Mouse (Mus musculus): ENCODE results near the gene Hist2h2aa1. TPM values are rescaled to one million over a fixed set of nuclear protein-coding genes. Genes with fewer than 3 reads are reported as not detected.
"Not testable (repeated sequence)": the region's sequence is repeated elsewhere in the genome, so short reads cannot be mapped to it uniquely, and the experiment has no call there.

Gene Hist2h2aa1
- polyA plus RNA-seq, 1 experiment from 2014 or later = 33.5 TPM

- peak overlapping the region; percentile 49 for H3K4me2 ChIP-seq (ENCODE audit: low read length)
- H3K9me3 ChIP-seq (replicated peaks; ENCODE audit: low read length) = no peaks in the 10 kb centered on the region
- DNase-seq (ENCODE audit: low spot score) (peak; percentile 38), ATAC-seq (replicated peaks; ENCODE audit: low FRiP score, low read depth) (no peak)
- no peaks in the 10 kb centered on the region for H3K36me3 ChIP-seq (ENCODE audit: insufficient read depth, low read length)
- no peak for TF ChIP-seq CTCF (IDR thresholded peaks at IDR 0.05; ENCODE audit: low read depth)
- 0 out of 2 replicates have a peak overlapping the region, but pooled peaks have one; percentile 10 for H3K27ac ChIP-seq
- 12% methylated on average over 7 of the region's 7 CpGs for WGBS
- no peaks in the 10 kb centered on the region for H3K27me3 ChIP-seq (ENCODE audit: insufficient read depth, low read length)
- peak overlapping the region; percentile 31 for H3K4me3 ChIP-seq (replicated peaks; ENCODE audit: low read depth, low read length)
- peaks cover 7% of the 10 kb centered on the region for H3K4me1 ChIP-seq (replicated peaks; ENCODE audit: insufficient read depth, low read length)
- peak overlapping the region; percentile 58 for H3K9ac ChIP-seq (ENCODE audit: low read depth, low read length)
These were observed 7.9 kb upstream of the Hist2h2aa1 start for GRCm38 (mm10) chr3:96237335-96237903.

GRCm38 (mm10) chr3:96237904-96238511 lies 7.3 kb upstream of the Hist2h2aa1 start:
- Histone ChIP-seq H3K9ac (ENCODE audit: low read depth, low read length) (peak overlapping the region; percentile 58), H3K4me3 (replicated peaks; ENCODE audit: low read depth, low read length) (peak overlapping the region; percentile 31), H3K36me3 (ENCODE audit: insufficient read depth, low read length) (no peaks in the 10 kb centered on the region), H3K4me1 (replicated peaks; ENCODE audit: insufficient read depth, low read length) (peaks cover 7% of the 10 kb centered on the region), H3K4me2 (ENCODE audit: low read length) (peak overlapping the region; percentile 49), H3K9me3 (replicated peaks; ENCODE audit: low read length) (no peaks in the 10 kb centered on the region), H3K27me3 (ENCODE audit: insufficient read depth, low read length) (no peaks in the 10 kb centered on the region), H3K27ac (0 out of 2 replicates have a peak overlapping the region, but pooled peaks have one; percentile 19)
- DNase-seq (ENCODE audit: low spot score) (peak; percentile 36), ATAC-seq (replicated peaks; ENCODE audit: low FRiP score, low read depth) (no peak)
- no peak for TF ChIP-seq CTCF (IDR thresholded peaks at IDR 0.05; ENCODE audit: low read depth)
- WGBS = 3% methylated on average over 12 of the region's 12 CpGs

- Histone ChIP-seq H3K4me1 (replicated peaks; ENCODE audit: insufficient read depth, low read length) (peaks cover 15% of the 10 kb centered on the region), H3K4me3 (replicated peaks; ENCODE audit: low read depth, low read length) (peak within 1 kb of the TSS; percentile 31), H3K27ac (peak within 1 kb of the TSS; percentile 82), H3K9ac (ENCODE audit: low read depth, low read length) (peak within 1 kb of the TSS; percentile 58), H3K4me2 (ENCODE audit: low read length) (peak within 1 kb of the TSS; percentile 49)
- DNase-seq (ENCODE audit: low spot score); H3K27me3 ChIP-seq (ENCODE audit: insufficient read depth, low read length); H3K9me3 ChIP-seq (replicated peaks; ENCODE audit: low read length); H3K36me3 ChIP-seq (ENCODE audit: insufficient read depth, low read length): not testable (repeated sequence)
- 1% methylated on average over 16 of the region's 68 CpGs for WGBS
- peak; percentile 92 for ATAC-seq (replicated peaks; ENCODE audit: low FRiP score, low read depth)
These were observed 6.1 kb upstream of the Hist2h2aa1 start, which contains the start of gene Hist2h3c2 for GRCm38 (mm10) chr3:96238954-96239793. Gene Hist2h3c2, minus strand, starts transcription at chr3:96239127.

GRCm38 (mm10) chr3:96239949-96240798 lies 5.1 kb upstream of the Hist2h2aa1 start, which contains the start of gene Hist2h2aa2:
Gene Hist2h2aa2, minus strand, starts transcription at chr3:96240276.
- H3K4me3 ChIP-seq (replicated peaks; ENCODE audit: low read depth, low read length) = 0 out of 2 replicates have a peak within 1 kb of the TSS, but pooled peaks have one; percentile 23
- peak within 1 kb of the TSS; percentile 82 for H3K27ac ChIP-seq
- H3K27me3 ChIP-seq (ENCODE audit: insufficient read depth, low read length); H3K9me3 ChIP-seq (replicated peaks; ENCODE audit: low read length); H3K36me3 ChIP-seq (ENCODE audit: insufficient read depth, low read length): not testable (repeated sequence)
- H3K4me1 ChIP-seq (replicated peaks; ENCODE audit: insufficient read depth, low read length) = peaks cover 19% of the 10 kb centered on the region
- WGBS = 5% methylated on average over 27 of the region's 85 CpGs
- peak within 1 kb of the TSS; percentile 34 for H3K4me2 ChIP-seq (ENCODE audit: low read length)
- DNase-seq (ENCODE audit: low spot score) (peak; percentile 85), ATAC-seq (replicated peaks; ENCODE audit: low FRiP score, low read depth) (peak; percentile 84)
- 0 out of 2 replicates have a peak within 1 kb of the TSS, but pooled peaks have one; percentile 47 for H3K9ac ChIP-seq (ENCODE audit: low read depth, low read length)

GRCm38 (mm10) chr3:96240799-96241197 lies 4.5 kb upstream of the Hist2h2aa1 start:
- no peaks in the 10 kb centered on the region for H3K36me3 ChIP-seq (ENCODE audit: insufficient read depth, low read length)
- H3K27me3 ChIP-seq (ENCODE audit: insufficient read depth, low read length) = no peaks in the 10 kb centered on the region
- H3K4me3 ChIP-seq (replicated peaks; ENCODE audit: low read depth, low read length) = no peak overlapping the region
- 79% methylated on average over 9 of the region's 9 CpGs for WGBS
- 0 out of 2 replicates have a peak overlapping the region, but pooled peaks have one; percentile 14 for H3K9ac ChIP-seq (ENCODE audit: low read depth, low read length)
- peak overlapping the region; percentile 30 for H3K4me2 ChIP-seq (ENCODE audit: low read length)
- H3K9me3 ChIP-seq (replicated peaks; ENCODE audit: low read length) = no peaks in the 10 kb centered on the region
- H3K4me1 ChIP-seq (replicated peaks; ENCODE audit: insufficient read depth, low read length) = peaks cover 19% of the 10 kb centered on the region
- ATAC-seq (replicated peaks; ENCODE audit: low FRiP score, low read depth) (no peak), DNase-seq (ENCODE audit: low spot score) (no peak)
- peak overlapping the region; percentile 61 for H3K27ac ChIP-seq
- no peak for TF ChIP-seq CTCF (IDR thresholded peaks at IDR 0.05; ENCODE audit: low read depth)

Data from kidney, postnatal 0 days (tissue).